Mouse (Mus musculus): ENCODE measurements at regions not wholly inside any gene's neighbourhood (a gene's known extent, or its start where the extent isn't known, plus 50 kb on each side); places are given as distances from the start of the nearest gene placed in this dataset.

DNA sequence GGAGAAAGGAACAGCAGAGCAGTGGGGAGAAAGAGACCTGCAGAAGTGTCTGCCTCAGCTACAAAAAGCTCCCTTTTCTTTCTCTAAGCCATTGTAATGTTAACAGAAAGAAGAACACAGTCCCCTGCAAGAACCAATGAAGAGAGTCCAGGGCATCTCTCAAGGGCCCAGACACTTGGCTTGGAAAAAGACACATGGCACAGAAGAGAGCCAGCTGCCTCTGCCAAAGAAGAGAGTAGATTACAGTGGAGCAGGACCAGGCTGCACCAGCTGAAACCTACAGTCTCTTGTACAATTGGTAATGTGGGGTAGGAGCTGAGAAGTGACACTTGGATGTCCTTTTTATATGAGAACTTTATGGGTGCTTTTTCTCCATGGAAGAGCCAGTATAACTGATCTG is 196.7 kb downstream of the Fam76b start:
- TF ChIP-seq CTCF (IDR thresholded peaks at IDR 0.05; ENCODE audit: control insufficient read depth, insufficient read depth, insufficient read length) (no peak), MYOD1 (IDR thresholded peaks at IDR 0.05; ENCODE audit: control insufficient read depth, insufficient read length, low read depth) (no peak), USF1 (IDR thresholded peaks at IDR 0.05; ENCODE audit: low read depth) (no peak), MAX (IDR thresholded peaks at IDR 0.05) (no peak)

Data from C2C12 (cell line).